Mouse (Mus musculus) liver, embryonic 16.5 days (tissue): ENCODE measurements around the gene Ret. TPM values are rescaled to one million over a fixed set of nuclear protein-coding genes. Genes with fewer than 3 reads are reported as not detected.

Experiments
- polyA plus RNA-seq: library from polyadenylated mRNA; unstranded; fragments of >200 nt; fragmentation: Nextera tagmentation; extraction: Ambion mirVana; gene quantifications from 2 replicates; pipeline ENCODE4 v1.2.1, GENCODE M21; 2015

The Ret gene
- polyA plus RNA-seq, 1 experiment from 2014 or later = 0.13 TPM

Other genes with a start within 250 kb of the Ret start
- gene Rasgef1a, start 186.3 kb downstream of the Ret start, polyA plus RNA-seq = 0.04 and 0.06 TPM in 2 replicates
- 5.5 and 6.5 TPM in 2 replicates for gene Csgalnact2, start 58.6 kb downstream of the Ret start, polyA plus RNA-seq
- 14.7 and 15.1 TPM in 2 replicates for gene Bms1, start 221.8 kb upstream of the Ret start, polyA plus RNA-seq